Mouse (Mus musculus) layer of hippocampus, adult 9-11 months (tissue): ENCODE results near the gene Hist1h1c.
"Not testable (repeated sequence)": the region's sequence is repeated elsewhere in the genome, so short reads cannot be mapped to it uniquely, and the experiment has no call there.

Source experiments
- DNase-seq: peaks from one replicate; pipeline ENCODE4 v3.0.0; 2022

The Hist1h1c gene

DNA sequence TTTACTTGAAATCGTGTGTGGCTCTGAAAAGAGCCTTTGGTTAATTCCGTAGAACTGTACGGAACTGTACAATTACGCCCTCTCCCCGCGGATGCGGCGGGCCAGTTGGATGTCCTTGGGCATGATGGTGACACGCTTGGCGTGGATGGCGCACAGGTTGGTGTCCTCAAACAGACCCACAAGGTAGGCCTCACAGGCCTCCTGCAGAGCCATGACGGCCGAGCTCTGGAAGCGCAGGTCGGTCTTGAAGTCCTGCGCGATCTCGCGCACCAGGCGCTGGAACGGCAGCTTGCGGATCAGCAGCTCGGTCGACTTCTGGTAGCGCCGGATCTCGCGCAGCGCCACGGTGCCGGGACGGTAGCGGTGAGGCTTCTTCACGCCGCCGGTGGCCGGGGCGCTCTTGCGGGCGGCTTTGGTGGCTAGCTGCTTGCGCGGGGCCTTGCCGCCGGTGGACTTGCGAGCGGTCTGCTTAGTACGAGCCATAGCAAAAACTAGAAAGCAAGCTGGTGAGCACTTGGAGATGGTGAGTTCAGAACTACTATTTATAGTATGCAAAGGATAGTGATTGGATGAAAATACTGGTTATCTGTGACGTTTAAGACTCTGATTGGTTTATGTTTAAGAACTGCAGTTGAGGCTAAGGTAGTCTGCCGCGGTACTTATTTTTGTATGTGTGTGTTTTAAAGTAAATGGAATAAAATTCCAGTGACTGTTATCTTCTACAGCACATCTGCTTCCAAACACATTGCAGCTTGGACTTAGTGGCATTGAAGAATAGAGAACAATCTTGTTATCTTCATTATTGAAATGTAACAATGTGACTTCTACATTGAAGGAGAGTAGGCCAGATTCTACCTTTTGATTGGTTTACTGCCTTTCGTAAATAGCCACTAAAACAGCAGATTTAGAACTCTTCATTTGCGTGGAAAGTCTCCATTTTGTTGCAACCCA lies 23.5 kb downstream of the Hist1h1c start, which contains the start of gene Hist1h3a:
Gene Hist1h3a, minus strand, starts transcription at position 516 of the 951 bp plus-strand sequence.
- peak; percentile 74 for DNase-seq

DNA sequence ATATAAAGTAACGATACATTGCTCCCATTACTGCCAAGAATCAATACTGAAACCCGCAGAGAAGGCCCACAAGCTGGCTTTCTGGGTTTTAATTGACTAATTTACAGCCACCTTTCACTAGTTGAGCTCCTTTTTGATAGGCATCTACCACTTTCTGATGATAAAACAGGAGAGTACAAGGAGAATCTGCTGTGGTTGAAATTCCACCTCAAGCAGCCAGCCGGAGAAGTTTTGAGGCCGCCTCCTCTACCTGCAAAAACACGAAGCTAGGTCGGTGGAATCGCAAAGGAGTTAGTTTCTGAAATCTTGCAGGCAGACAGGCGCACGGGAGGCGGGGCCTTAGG lies 24.6 kb downstream of the Hist1h1c start:
- no peak for DNase-seq

DNA sequence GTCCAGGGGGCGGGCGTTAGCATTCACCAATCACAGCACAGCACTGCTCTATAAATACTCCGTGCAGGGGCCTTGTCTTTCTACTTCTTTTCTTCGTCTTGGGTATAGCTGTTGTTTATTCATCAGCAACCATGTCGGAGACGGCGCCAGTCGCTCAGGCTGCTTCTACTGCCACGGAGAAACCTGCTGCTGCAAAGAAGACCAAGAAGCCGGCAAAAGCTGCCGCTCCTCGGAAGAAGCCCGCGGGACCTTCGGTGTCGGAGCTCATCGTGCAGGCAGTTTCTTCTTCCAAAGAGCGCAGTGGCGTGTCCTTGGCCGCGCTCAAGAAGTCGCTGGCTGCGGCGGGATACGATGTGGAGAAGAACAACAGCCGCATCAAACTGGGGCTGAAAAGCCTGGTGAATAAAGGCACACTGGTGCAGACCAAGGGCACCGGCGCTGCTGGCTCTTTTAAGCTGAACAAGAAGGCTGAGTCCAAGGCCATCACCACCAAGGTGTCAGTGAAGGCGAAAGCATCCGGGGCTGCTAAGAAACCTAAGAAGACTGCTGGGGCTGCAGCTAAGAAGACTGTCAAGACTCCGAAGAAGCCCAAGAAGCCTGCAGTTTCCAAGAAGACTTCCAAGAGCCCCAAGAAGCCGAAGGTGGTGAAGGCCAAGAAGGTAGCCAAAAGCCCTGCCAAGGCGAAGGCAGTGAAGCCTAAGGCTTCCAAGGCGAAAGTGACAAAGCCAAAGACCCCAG lies 25.1 kb downstream of the Hist1h1c start, which contains the start of gene Hist1h1a:
Gene Hist1h1a, plus strand, starts transcription at position 81 of the 738 bp plus-strand sequence.
- peak; percentile 85 for DNase-seq

DNA sequence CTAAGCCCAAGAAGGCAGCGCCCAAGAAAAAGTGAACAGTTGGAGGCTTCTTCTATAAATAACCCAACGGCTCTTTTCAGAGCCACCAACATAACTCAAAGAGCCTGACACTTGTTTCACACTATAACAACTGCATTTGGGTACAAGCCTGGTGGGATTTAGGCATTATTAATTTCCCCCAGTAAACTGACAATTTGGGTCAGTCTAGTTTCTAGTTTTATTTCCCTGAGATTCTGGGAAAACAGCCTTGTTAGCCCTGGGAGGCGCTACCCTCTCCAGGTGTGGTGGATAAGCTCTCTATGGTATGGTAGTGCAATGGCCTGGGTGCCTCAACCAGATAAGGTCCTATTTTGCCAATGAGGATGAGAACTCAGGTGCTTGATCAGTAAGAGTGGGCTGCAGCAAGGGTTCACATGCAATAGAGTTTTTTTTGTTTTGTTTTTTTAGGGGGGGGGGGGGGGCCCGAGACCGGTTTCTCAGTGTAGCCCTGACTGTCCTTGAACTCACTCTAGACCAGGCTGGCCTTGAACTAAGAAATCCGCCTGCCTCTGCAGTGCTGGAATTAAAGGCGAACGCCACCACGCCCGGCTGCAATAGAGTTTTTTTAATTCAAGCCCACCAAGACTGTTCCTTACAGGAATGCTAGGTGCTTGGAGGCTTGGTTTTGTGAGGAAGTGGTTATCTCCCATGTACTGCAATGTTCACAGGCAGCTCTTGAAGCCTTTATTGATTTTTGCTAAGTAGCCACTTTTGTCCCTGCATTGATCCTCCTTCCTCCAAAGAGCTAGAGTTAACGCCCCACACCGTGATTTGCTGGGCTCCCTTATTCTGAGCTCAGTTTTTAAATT lies 25.9 kb downstream of the Hist1h1c start:
- no peak for DNase-seq

DNA sequence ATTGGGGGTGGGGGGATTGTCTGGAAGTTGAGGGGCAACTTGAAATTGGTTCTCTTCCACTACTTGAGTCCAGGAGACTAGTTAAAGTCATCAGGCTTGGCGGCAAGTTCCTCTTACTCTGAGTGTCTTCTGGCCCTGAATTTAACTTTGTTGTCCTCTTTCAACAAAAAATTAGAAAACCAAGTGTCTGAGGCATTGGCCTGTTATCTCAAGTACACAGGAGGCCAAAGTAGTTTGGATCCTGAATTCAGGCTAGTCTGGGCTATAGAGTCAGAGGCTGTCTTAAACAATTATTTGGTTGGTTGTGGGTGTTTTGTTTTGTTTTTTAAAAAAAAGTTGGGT lies 26.5 kb downstream of the Hist1h1c start:
- DNase-seq: no peak

DNA sequence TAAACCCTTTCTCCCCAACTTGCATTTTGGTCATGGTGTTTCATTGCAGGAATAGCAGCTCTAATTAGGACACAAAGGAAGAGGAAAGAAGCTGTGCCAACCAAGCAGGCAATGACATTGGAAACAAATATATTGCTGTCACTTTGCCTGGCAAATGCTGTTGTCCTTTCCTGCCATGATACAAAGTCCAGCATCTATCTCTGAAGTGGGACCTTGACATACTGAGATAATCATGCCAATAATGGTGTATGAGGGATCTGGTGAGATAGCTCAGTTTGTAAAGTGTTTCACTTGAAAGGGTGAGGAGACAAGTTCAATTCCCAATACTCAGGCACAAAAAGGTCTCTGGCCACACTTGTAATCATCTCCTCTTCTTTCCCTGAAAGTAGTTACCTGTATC lies 28.2 kb downstream of the Hist1h1c start:
- no peak for DNase-seq

DNA sequence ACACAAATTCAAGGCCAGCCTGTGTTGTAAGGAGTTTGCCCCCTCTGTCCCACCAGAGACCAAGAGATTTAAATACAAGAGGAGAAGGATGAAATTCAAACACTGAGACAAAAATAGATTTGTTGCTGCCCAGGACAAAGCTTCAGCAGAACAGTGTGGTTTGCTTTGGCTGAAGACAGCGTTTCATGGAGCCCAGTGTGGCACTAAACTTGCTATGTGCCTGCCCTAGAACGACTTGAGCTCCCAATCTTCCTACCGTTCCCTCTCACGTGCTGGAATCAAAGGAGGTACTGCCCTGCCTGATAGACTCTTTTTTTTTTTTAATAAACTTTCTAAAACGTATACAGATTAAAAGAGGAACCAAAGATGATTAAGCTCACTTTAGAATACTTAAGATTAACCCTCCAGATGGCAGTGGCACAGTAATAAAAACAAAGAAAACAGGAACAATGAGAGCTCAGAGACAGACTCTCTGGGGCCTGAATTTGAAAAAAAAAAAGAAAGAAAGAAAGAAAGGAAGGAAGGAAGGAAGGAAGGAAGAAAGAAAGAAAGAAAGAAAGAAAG lies 30.3 kb downstream of the Hist1h1c start:
- no peak for DNase-seq

DNA sequence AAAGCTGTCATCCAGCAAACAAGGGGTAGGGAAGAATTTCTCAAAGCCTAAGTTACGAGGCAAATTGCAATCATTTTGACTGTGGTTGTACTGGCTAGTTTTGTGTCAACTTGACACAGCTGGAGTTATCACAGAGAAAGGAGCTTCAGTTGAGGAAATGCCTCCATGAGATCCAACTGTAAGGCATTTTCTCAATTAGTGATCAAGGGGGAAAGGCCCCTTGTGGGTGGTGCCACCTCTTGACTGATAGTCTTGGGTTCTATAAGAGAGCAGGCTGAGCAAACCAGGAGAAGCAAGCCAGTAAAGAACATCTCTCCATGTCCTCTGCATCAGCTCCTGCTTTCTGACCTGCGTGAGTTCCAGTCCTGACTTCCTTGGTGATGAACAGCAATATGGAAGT lies 31.0 kb downstream of the Hist1h1c start, which contains the start of gene Trim38:
Gene Trim38, plus strand, starts transcription at position 301 of the 400 bp plus-strand sequence.
- DNase-seq: not testable (repeated sequence)

DNA sequence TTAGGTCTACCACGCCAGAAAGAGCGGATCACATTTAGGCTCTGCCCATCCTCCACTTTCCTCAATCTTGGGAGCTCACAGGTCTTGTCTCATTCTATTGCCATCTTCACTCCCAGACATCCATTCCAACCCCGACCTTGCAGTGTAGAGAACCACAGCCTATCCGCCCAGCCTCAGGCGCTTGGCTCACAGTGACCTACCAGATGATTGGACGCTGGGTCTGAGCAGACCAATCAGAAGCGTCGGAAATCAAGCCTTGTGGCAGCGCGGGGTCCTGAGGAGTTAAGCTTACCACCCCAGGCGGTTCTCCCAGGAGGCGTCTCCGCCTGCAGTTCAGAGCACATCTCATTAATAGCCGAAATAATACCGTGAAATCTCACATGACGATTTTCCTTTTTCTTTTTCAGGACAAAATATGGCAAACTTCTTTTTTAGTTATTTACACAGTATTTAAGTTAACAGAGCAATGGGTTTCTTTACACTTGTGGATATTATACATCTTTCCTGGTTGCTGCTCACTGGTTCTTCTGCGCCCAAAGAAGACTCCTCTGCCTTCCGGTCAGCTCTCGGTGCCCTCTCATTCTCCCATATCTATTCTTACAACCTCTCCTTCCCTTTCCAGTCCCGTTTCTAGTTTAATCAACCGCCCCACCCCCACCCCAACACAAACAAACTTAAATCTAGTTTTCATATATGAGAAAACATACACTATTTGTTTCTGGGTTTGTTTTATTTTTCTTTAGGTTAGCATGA lies 34.1 kb downstream of the Hist1h1c start:
- peak; percentile 49 for DNase-seq

DNA sequence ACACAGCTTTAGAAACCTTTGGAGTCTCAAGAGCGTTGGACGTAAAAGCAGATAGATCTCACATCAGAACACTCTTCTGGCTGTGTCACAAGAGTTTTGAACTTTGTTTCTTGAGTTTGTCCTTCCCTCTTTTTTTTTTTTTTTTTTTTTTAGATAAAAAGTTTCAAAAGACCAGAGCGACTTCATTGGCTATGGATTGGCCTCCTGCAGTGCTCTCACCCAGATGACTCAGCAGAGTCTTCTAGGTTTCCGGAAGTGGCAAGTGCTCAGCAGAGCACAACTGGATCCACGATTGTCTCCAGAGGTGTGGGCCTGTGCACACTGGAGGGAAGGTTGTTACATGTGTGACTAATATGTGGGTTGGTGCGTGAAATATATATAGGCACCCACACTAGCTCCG lies 39.7 kb downstream of the Hist1h1c start:
- no peak for DNase-seq

DNA sequence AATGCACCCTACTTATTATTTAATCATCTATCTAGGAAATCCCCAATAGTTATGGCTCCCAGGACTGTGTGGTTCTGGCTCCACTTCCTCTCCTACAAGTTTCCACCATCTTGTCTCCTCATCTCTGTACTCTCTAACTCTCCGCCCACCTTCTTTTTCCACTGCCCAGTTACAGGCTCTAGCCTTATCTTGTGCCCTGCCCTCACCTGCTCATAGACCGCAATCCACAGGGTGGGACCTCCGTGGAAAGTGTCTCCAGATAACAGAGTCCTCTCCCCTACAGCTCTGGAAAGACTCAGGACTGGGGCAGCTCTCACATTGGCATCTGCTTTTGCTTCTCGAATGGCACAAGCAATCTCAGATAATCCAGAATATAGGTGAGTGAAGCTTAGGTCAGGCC lies 40.4 kb downstream of the Hist1h1c start:
- no peak for DNase-seq
